Mouse (Mus musculus): Measurements from ENCODE around the gene Olfr855. TPM values are rescaled to one million over a fixed set of nuclear protein-coding genes. Genes with fewer than 3 reads are reported as not detected.

Olfr855 gene
- not detected in 2 replicates for total RNA-seq (2023)

DNA sequence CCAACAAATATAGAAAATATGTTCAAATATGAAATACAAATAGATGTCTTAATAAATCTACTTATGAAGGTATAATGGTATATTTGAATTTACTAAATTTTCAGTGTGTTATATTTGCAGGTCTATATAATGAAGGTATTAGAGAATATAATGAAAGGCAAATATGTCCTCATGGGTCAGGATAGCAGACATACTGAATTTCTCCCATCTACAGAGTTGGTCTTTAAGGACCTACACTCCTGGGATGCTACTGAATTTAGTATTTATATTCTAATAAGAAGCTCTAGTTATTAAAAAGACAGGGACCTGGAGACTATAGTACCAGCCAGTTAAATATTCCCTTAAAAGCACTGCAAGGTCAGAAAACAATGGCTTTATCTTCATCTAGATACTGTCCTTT is at the start of gene Olfr855:
TSS of gene Olfr855 (plus strand) at position 301 of the 400 bp plus-strand sequence.

DNA sequence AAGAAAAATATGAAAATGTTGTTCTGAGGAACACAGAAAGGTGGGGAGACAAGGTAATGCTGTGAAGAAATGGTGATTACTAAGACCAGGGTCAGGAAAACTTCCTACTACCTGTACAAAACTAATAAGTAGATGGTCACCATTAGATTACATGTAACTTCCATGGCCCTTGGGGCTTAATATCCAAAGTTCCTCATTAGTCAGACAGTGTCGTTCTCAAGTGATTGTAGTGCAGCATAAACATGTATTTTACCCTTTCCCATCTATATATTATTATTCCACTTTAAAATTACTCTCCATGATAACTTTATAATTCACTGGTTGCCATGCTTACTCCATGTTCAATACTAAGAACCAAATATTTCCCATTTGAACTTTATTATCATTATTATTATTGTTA is 41.4 kb upstream of the Olfr855 start, which contains the start of gene Olfr853:
TSS of gene Olfr853 (minus strand) at position 101 of the 400 bp plus-strand sequence.

DNA sequence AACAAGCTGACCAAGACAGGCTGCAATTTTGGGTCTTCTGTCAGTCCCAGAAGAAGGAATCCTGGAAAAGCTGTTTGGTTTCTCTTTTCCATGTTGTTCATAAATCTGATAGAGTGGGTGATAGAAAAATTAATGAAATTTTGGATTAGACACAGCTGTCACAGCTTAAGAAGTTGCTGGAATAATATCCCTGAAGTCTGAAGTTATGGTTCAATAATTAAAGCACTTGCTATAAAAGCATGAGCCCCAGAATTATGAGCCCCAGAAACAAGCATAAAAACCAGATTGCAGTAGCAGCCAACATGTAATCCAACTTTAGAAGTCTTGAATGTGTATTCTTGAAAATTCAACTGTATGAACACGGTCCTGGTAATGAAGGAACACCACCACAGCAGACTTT is 15.1 kb upstream of the Olfr855 start, which contains the start of gene Olfr854:
TSS of gene Olfr854 (minus strand) at position 101 of the 400 bp plus-strand sequence.

DNA sequence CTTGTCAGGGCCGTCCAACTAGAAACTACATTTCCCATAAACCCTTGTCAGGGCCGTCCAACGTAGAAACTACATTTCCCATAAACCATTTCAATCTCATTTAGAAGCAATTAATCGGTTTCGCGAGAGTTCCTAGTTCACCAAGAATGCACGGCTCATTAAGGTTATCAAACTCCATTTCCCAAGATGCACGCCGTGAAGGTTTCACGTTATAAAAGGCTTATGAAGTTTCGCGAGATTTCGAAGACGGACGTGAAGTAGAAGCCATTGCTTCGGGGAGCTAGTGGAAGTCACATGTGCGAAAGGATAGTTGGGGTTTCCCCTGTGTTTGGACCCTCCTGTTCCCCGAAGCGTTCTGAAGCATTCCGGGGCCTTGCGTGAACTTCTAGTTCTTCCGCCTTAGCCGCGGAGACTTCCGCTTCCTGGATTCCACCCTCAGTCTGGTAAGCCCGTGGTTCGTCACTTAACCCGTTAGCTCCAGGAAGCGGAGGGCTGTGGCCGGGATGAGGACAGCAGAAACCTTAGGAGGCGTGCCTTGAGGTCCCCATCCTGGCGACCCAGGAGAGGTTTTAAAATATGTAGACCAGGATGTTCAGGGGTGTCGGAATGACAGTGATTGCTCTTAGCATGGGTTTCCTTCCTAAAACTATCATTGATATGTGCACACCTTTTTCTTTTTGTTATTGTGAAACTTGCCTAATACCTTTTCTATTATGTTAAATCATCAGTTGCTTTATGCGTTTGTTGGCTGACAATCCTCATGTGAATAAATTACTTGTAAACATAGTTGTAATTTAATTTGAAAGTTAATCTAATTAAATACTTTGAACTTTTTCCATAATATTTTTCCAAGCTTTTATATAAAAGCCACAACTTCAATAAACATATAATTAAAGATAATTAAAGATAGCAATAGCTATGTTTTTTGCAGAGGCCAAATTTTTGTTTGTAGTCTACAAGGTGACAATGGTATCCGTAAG is 39.7 kb downstream of the Olfr855 start, which contains the start of gene Zfp317:
TSS of gene Zfp317 (plus strand) at position 260 of the 980 bp plus-strand sequence.

Other genes starting within 250 kb of the Olfr855 start
- not detected in 2 replicates for gene Olfr845, start 246.2 kb upstream of the Olfr855 start, total RNA-seq (2023)
- gene Olfr846, start 218.6 kb upstream of the Olfr855 start, total RNA-seq (2023): not detected in 2 replicates
- not detected in 2 replicates for gene Olfr847, start 203.9 kb upstream of the Olfr855 start, total RNA-seq (2023)
- not detected in 2 replicates for gene Olfr849, start 142.4 kb upstream of the Olfr855 start, total RNA-seq (2023)
- gene Olfr850, start 104.4 kb upstream of the Olfr855 start, total RNA-seq (2023): not detected in 2 replicates
- not detected in 2 replicates for gene Olfr851, start 89.3 kb upstream of the Olfr855 start, total RNA-seq (2023)
- not detected in 2 replicates for gene Olfr853, start 41.5 kb upstream of the Olfr855 start, total RNA-seq (2023)
- gene Olfr854, start 15.2 kb upstream of the Olfr855 start, total RNA-seq (2023): not detected in 2 replicates
- 6.4 and 7.2 TPM in 2 replicates for gene Zfp317, start 39.5 kb downstream of the Olfr855 start, total RNA-seq (2023)
- gene Olfr857, start 126.8 kb downstream of the Olfr855 start, total RNA-seq (2023): not detected in 2 replicates
- not detected in 2 replicates for gene Olfr58, start 197.7 kb downstream of the Olfr855 start, total RNA-seq (2023)
- gene Olfr859, start 222.3 kb downstream of the Olfr855 start, total RNA-seq (2023): not detected in 2 replicates

Measured in neutrophil, adult 65 days (primary cell).